Mouse (Mus musculus) G1E (cell line): Measurements from ENCODE around the gene Fam118b.

Experiments
- CTCF ChIP-seq: IDR thresholded peaks from 2 replicates; pipeline ENCODE4 v1.5.1; 2012; ENCODE audit warnings: low read depth, low read length, inconsistent platforms, mixed read lengths
- GATA1 ChIP-seq: IDR thresholded peaks from 2 replicates; pipeline ENCODE4 v1.6.1; 2012; ENCODE audit warnings: borderline replicate concordance, low read length, inconsistent platforms, mixed read lengths

GRCm38 (mm10) chr9:35316771-35317211 is 49.2 kb upstream of the Fam118b start:
- no peak for TF ChIP-seq CTCF
- no peak for TF ChIP-seq GATA1
